Mouse (Mus musculus): ENCODE measurements around the gene Prpf40b. TPM values are rescaled to one million over a fixed set of nuclear protein-coding genes. Genes with fewer than 3 reads are reported as not detected.

The Prpf40b gene
- polyA plus RNA-seq, 1 experiment = 156 TPM

DNA sequence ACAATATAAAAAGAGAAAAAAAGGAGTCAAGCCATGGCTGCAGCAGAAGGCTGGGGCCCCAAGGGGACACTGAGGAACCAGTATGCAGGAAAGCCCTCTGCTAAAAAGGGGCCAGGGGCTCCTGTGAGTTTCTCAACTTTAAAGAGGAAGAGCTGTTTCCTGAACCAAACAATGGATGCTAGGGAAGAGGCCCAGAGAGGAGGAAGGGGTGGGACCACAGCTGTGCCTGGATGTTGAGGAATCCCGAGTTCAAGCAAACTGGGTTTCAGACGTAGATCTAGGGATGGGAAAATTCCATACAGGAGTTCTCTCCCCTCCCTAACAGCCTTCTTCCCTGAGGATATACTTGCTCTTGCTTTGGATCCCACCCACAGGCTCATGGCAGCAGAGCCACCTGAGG is 31.5 kb downstream of the Prpf40b start:
- no peaks in the 10 kb centered on the region for H3K4me1 ChIP-seq (ENCODE audit: control insufficient read depth, insufficient read depth, low read length)
- peak overlapping the region; percentile 39; the same call in 1 of the 2 replicates for H3K27ac ChIP-seq (ENCODE audit: insufficient read depth, low read length)
- no peak for TF ChIP-seq POLR2A (IDR thresholded peaks at IDR 0.05; ENCODE audit: extremely low read depth, insufficient read depth, low read length)
- no peak for TF ChIP-seq CTCF (IDR thresholded peaks at IDR 0.05; ENCODE audit: extremely low read depth, insufficient read depth, low read length)
- H3K4me3 ChIP-seq (ENCODE audit: insufficient read depth, low read length) = no peak overlapping the region

DNA sequence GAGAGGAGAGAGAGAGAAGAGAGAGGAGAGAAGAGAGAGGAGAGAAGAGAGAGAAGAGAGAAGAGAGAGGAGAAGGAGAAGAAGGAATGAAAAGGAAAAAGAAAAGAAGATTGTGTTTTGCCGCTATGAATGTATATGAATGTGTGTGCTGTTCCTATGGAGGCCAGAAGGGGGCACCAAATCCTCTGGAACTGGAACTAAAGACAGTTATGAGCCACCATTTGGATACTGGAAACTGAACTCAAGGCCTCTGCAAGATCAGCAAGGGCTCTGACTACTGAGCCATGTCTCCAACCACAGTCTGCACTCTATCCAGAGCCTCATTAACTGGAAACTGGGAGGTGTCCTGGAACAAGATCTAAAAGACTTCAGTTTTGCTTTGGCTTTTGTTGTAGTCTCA is 32.1 kb downstream of the Prpf40b start:
- Histone ChIP-seq H3K27ac (ENCODE audit: insufficient read depth, low read length) (peak overlapping the region; percentile 39; the same call in 1 of the 2 replicates), H3K4me1 (ENCODE audit: control insufficient read depth, insufficient read depth, low read length) (no peaks in the 10 kb centered on the region), H3K4me3 (ENCODE audit: insufficient read depth, low read length) (no peak overlapping the region)
- TF ChIP-seq POLR2A (IDR thresholded peaks at IDR 0.05; ENCODE audit: extremely low read depth, insufficient read depth, low read length) (no peak), CTCF (IDR thresholded peaks at IDR 0.05; ENCODE audit: extremely low read depth, insufficient read depth, low read length) (peak; percentile 36; the same call in 1 of the 2 replicates)

GRCm38 (mm10) chr15:99328011-99328410 is 33.1 kb downstream of the Prpf40b start:
- H3K27ac ChIP-seq (ENCODE audit: insufficient read depth, low read length) = no peak overlapping the region
- no peak for TF ChIP-seq POLR2A (IDR thresholded peaks at IDR 0.05; ENCODE audit: extremely low read depth, insufficient read depth, low read length)
- TF ChIP-seq CTCF (IDR thresholded peaks at IDR 0.05; ENCODE audit: extremely low read depth, insufficient read depth, low read length) = no peak
- H3K4me1 ChIP-seq (ENCODE audit: control insufficient read depth, insufficient read depth, low read length) = no peaks in the 10 kb centered on the region; the same call in 1 of the 2 replicates
- no peak overlapping the region for H3K4me3 ChIP-seq (ENCODE audit: insufficient read depth, low read length)

DNA sequence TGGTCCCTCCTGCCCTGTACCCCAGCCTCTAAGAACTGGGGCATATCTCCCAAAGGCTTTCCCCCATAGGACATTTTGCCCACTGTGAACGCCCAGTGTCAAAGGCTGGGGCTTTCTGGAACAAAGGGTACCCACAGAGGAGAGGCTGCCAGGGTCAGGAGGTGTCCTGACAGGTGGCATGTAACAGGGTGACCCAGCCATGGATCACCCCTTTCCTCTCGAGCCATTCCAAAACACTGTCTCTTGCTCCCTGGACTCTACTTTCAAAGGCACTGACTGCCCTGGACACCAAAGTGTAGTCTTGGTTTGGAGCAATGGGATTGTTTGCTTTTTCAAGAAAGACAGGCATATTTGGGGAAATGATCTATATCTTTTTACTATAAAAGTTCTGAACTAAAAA is 35.4 kb downstream of the Prpf40b start:
- no peak overlapping the region for H3K27ac ChIP-seq (ENCODE audit: insufficient read depth, low read length)
- no peaks in the 10 kb centered on the region; the same call in 1 of the 2 replicates for H3K4me1 ChIP-seq (ENCODE audit: control insufficient read depth, insufficient read depth, low read length)
- H3K4me3 ChIP-seq (ENCODE audit: insufficient read depth, low read length) = no peak overlapping the region
- TF ChIP-seq CTCF (IDR thresholded peaks at IDR 0.05; ENCODE audit: extremely low read depth, insufficient read depth, low read length) = no peak
- TF ChIP-seq POLR2A (IDR thresholded peaks at IDR 0.05; ENCODE audit: extremely low read depth, insufficient read depth, low read length) = no peak

GRCm38 (mm10) chr15:99331341-99331740 is 36.5 kb downstream of the Prpf40b start:
- TF ChIP-seq CTCF (IDR thresholded peaks at IDR 0.05; ENCODE audit: extremely low read depth, insufficient read depth, low read length) = no peak
- no peak for TF ChIP-seq POLR2A (IDR thresholded peaks at IDR 0.05; ENCODE audit: extremely low read depth, insufficient read depth, low read length)
- Histone ChIP-seq H3K4me1 (ENCODE audit: control insufficient read depth, insufficient read depth, low read length) (no peaks in the 10 kb centered on the region; the same call in 1 of the 2 replicates), H3K27ac (ENCODE audit: insufficient read depth, low read length) (no peak overlapping the region), H3K4me3 (ENCODE audit: insufficient read depth, low read length) (no peak overlapping the region)

DNA sequence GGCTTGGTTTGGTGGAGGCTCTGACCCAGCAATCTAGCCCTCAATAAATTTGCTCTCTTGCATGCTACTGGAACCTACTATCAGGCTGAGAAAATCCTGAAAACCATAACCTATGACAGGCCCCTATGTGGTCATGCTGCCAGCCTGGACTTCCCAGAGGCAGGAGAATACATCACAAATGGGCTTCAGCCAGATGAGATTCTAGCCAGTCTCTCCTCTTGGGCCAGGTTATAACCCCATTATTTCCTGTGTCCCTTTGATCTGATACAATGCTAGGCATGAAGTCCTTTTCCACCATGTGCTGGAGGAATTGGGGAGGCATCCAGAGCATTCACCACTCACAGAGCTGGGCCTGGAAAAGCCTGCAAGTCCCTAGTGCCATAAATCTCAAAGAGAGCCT is 37.2 kb downstream of the Prpf40b start:
- peak overlapping the region; percentile 6 for H3K27ac ChIP-seq (ENCODE audit: insufficient read depth, low read length)

DNA sequence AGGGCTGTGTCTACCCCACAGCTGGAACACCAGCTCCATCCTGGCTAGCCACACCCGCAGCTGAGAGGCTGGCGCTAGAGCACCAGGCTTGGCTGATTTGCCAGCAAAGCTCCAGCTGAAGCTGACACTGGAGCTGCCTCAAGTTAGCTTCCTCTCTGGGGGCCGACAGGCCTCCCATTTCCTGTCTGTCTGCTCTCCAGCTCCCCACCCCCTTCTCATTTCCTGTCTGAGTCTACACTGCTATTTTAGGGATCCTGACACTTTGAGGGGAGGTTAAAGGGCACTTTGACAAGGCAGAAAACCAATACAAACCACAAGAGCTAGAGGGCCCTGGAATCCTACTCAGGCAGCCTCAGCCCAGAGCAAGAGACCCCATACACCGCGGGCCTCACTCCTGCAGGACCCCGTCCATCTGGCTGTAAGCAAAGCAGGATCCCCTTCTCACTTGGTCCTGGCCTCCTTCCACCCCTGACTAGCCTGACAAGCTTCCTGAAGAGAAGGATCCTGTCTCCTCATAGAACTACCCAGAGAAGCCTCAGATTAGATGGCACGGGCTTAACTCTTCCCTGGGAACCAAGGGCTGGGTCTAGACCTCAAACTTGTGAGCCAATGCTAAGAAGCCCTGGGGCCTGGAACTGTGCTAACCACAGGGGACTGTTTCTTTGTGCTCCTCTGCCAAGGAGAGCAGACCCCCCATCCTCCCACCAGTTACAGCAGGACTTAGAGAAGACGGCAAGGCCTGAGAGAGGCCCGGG is 38.2 kb downstream of the Prpf40b start:
- H3K4me3 ChIP-seq (ENCODE audit: insufficient read depth, low read length) = no peak overlapping the region
- no peaks in the 10 kb centered on the region; the same call in 1 of the 2 replicates for H3K4me1 ChIP-seq (ENCODE audit: control insufficient read depth, insufficient read depth, low read length)
- peak overlapping the region; percentile 69 for H3K27ac ChIP-seq (ENCODE audit: insufficient read depth, low read length)
- TF ChIP-seq POLR2A (IDR thresholded peaks at IDR 0.05; ENCODE audit: extremely low read depth, insufficient read depth, low read length) (no peak), CTCF (IDR thresholded peaks at IDR 0.05; ENCODE audit: extremely low read depth, insufficient read depth, low read length) (no peak)

More for the DNA sequence above, 37.2 kb downstream of the Prpf40b start:
- H3K4me3 ChIP-seq (ENCODE audit: insufficient read depth, low read length) = no peak overlapping the region
- TF ChIP-seq CTCF (IDR thresholded peaks at IDR 0.05; ENCODE audit: extremely low read depth, insufficient read depth, low read length) (no peak), POLR2A (IDR thresholded peaks at IDR 0.05; ENCODE audit: extremely low read depth, insufficient read depth, low read length) (no peak)
- no peaks in the 10 kb centered on the region; the same call in 1 of the 2 replicates for H3K4me1 ChIP-seq (ENCODE audit: control insufficient read depth, insufficient read depth, low read length)

DNA sequence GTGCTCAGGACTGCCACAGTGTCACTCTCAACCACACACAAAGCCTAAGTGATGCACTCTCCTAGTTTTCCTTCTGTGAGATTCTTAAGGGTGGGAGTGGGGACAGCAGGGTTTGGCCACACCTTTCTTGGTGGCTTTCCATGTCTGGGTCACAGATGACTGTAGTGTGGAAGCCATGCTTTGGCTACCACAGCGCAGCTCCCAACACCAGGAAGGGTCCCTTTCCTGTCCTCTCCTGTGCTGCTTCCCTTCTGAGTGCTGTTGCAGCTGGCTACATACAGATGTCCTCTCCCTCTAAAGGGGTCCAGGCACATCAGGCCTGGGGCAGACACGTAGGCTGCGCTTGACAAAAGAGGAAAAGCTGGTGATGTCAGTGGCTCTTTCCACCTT is 38.8 kb downstream of the Prpf40b start:
- Histone ChIP-seq H3K4me1 (ENCODE audit: control insufficient read depth, insufficient read depth, low read length) (no peaks in the 10 kb centered on the region; the same call in 1 of the 2 replicates), H3K27ac (ENCODE audit: insufficient read depth, low read length) (peak overlapping the region; percentile 69), H3K4me3 (ENCODE audit: insufficient read depth, low read length) (no peak overlapping the region)
- TF ChIP-seq CTCF (IDR thresholded peaks at IDR 0.05; ENCODE audit: extremely low read depth, insufficient read depth, low read length) = no peak
- no peak for TF ChIP-seq POLR2A (IDR thresholded peaks at IDR 0.05; ENCODE audit: extremely low read depth, insufficient read depth, low read length)

- no peak overlapping the region for H3K27ac ChIP-seq (ENCODE audit: insufficient read depth, low read length)
- TF ChIP-seq CTCF (IDR thresholded peaks at IDR 0.05; ENCODE audit: extremely low read depth, insufficient read depth, low read length) = no peak
- TF ChIP-seq POLR2A (IDR thresholded peaks at IDR 0.05; ENCODE audit: extremely low read depth, insufficient read depth, low read length) = no peak
- no peaks in the 10 kb centered on the region; the same call in 1 of the 2 replicates for H3K4me1 ChIP-seq (ENCODE audit: control insufficient read depth, insufficient read depth, low read length)
- H3K4me3 ChIP-seq (ENCODE audit: insufficient read depth, low read length) = no peak overlapping the region
Observed at GRCm38 (mm10) chr15:99334500-99334899, 39.6 kb downstream of the Prpf40b start.

DNA sequence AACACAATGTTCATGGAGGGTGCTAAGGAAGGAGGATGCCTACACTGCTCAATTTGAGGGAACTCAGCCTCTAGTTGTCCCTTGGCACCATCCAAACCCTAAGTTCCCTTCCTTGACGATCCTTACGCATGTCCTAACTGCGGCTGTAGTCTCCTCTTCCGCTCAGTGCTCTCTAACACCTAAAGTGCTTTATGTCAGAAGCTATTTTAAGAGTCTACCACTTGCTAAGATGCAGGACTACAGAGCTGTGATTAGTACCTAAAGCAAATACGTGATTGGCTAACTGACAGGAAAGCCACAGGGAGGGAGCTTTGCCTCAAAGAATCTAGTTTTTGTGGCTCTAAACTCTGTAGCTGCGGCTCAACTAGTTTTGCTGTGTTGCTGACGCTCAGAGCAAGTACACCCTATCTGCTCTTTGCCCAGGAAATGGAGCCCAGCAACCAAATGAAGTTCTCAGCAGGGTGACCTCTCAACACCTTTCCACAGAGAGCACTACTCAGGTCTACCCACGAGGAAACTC is 41.0 kb downstream of the Prpf40b start:
- H3K27ac ChIP-seq (ENCODE audit: insufficient read depth, low read length) = no peak overlapping the region
- TF ChIP-seq POLR2A (IDR thresholded peaks at IDR 0.05; ENCODE audit: extremely low read depth, insufficient read depth, low read length) (no peak), CTCF (IDR thresholded peaks at IDR 0.05; ENCODE audit: extremely low read depth, insufficient read depth, low read length) (no peak)

More for the DNA sequence above, 41.0 kb downstream of the Prpf40b start:
- Histone ChIP-seq H3K4me1 (ENCODE audit: control insufficient read depth, insufficient read depth, low read length) (no peaks in the 10 kb centered on the region; the same call in 1 of the 2 replicates), H3K4me3 (ENCODE audit: insufficient read depth, low read length) (no peak overlapping the region)

Data from cortical plate, adult 2 months (tissue).